Mouse (Mus musculus) megakaryocyte, embryonic 14.5 days (primary cell): ENCODE measurements around the gene Fgfr2.

Source experiments
- FLI1 ChIP-seq: IDR thresholded peaks from 2 replicates; pipeline ENCODE4 v1.6.1; 2012; ENCODE audit warnings: low read length, inconsistent platforms, mixed read lengths
- GATA1 ChIP-seq: IDR thresholded peaks from 3 replicates; pipeline ENCODE4 v1.6.1; 2012; ENCODE audit warnings: mixed read lengths, low read length, inconsistent platforms, borderline replicate concordance

- no peak for TF ChIP-seq GATA1
- TF ChIP-seq FLI1: no peak
Measured at GRCm38 (mm10) chr7:131909611-131910010, 1213.5 kb downstream of the Fgfr2 start.
